Mouse (Mus musculus): ENCODE measurements around the gene Pmpca.

- TF ChIP-seq CTCF (IDR thresholded peaks at IDR 0.05; ENCODE audit: control insufficient read depth, insufficient read depth, low read length) (no peak), POLR2A (IDR thresholded peaks at IDR 0.05; ENCODE audit: borderline replicate concordance, control insufficient read depth, low read depth, low read length) (no peak)
Measured at GRCm38 (mm10) chr2:26410091-26410490, 21.0 kb downstream of the Pmpca start.

All from bone marrow, adult 2 months (tissue).